Mouse (Mus musculus): ENCODE measurements at regions not wholly inside any gene's neighbourhood (a gene's known extent, or its start where the extent isn't known, plus 50 kb on each side); places are given as distances from the start of the nearest gene placed in this dataset.
A peak's percentile ranks its signal among the peaks of the same experiment; 100 is the strongest.

GRCm38 (mm10) chr11:113117179-113117898, 335.3 kb downstream of the Sox9 start:
- Histone ChIP-seq H3K27ac (no peak overlapping the region), H3K9ac (replicated peaks) (no peak overlapping the region), H3K36me3 (peaks cover 6% of the 10 kb centered on the region; the same call in 1 of the 2 replicates), H3K4me3 (replicated peaks) (no peak overlapping the region), H3K4me2 (no peak overlapping the region), H3K4me1 (replicated peaks) (peaks cover 44% of the 10 kb centered on the region), H3K9me3 (no peaks in the 10 kb centered on the region), H3K27me3 (no peaks in the 10 kb centered on the region)
- WGBS, result 92% methylated on average over 9 of the region's 9 CpGs
- ATAC-seq (ENCODE audit: insufficient number of reproducible peaks, insufficient read depth, low FRiP score, low TSS enrichment, low read depth), result no peak

GRCm38 (mm10) chr11:113120570-113120969, 338.5 kb downstream of the Sox9 start:
- peaks cover 32% of the 10 kb centered on the region for H3K4me1 ChIP-seq (replicated peaks)
- peak overlapping the region; percentile 88 for H3K27ac ChIP-seq
- H3K9me3 ChIP-seq, result no peaks in the 10 kb centered on the region
- no peak for ATAC-seq (ENCODE audit: insufficient number of reproducible peaks, insufficient read depth, low FRiP score, low TSS enrichment, low read depth)
- 26% methylated on average over 6 of the region's 6 CpGs for WGBS
- no peak overlapping the region for H3K9ac ChIP-seq (replicated peaks)
- peak overlapping the region; percentile 42 for H3K4me2 ChIP-seq
- no peaks in the 10 kb centered on the region for H3K27me3 ChIP-seq
- H3K36me3 ChIP-seq, result peaks cover 6% of the 10 kb centered on the region; the same call in 1 of the 2 replicates
- no peak overlapping the region for H3K4me3 ChIP-seq (replicated peaks)

- WGBS, result 23% methylated on average over 12 of the region's 12 CpGs
- Histone ChIP-seq H3K9me3 (no peaks in the 10 kb centered on the region), H3K4me1 (replicated peaks) (peaks cover 36% of the 10 kb centered on the region), H3K4me3 (replicated peaks) (no peak overlapping the region), H3K9ac (replicated peaks) (no peak overlapping the region), H3K4me2 (peak overlapping the region; percentile 42), H3K27ac (peak overlapping the region; percentile 88), H3K36me3 (peaks cover 14% of the 10 kb centered on the region; the same call in 1 of the 2 replicates), H3K27me3 (no peaks in the 10 kb centered on the region)
- ATAC-seq (ENCODE audit: insufficient number of reproducible peaks, insufficient read depth, low FRiP score, low TSS enrichment, low read depth), result peak; percentile 81; the same call in 1 of the 2 replicates
These were observed 339.3 kb downstream of the Sox9 start for GRCm38 (mm10) chr11:113121307-113121706.

- no peak; the same call in 1 of the 2 replicates for ATAC-seq (ENCODE audit: insufficient number of reproducible peaks, insufficient read depth, low FRiP score, low TSS enrichment, low read depth)
- 31% methylated on average over 9 of the region's 9 CpGs for WGBS
These were observed 340.1 kb downstream of the Sox9 start for GRCm38 (mm10) chr11:113122137-113122536.

GRCm38 (mm10) chr11:113122964-113123363, 340.9 kb downstream of the Sox9 start:
- Histone ChIP-seq H3K36me3 (peaks cover 12% of the 10 kb centered on the region; the same call in 1 of the 2 replicates), H3K4me2 (no peak overlapping the region), H3K27ac (no peak overlapping the region), H3K9me3 (no peaks in the 10 kb centered on the region), H3K27me3 (no peaks in the 10 kb centered on the region), H3K9ac (replicated peaks) (no peak overlapping the region), H3K4me1 (replicated peaks) (peaks cover 37% of the 10 kb centered on the region), H3K4me3 (replicated peaks) (no peak overlapping the region)
- ATAC-seq (ENCODE audit: insufficient number of reproducible peaks, insufficient read depth, low FRiP score, low TSS enrichment, low read depth), result no peak
- 70% methylated on average over 2 of the region's 2 CpGs for WGBS

More at GRCm38 (mm10) chr11:113122137-113122536, 340.1 kb downstream of the Sox9 start:
- no peak overlapping the region for H3K9ac ChIP-seq (replicated peaks)
- no peak overlapping the region for H3K4me3 ChIP-seq (replicated peaks)
- H3K27me3 ChIP-seq, result no peaks in the 10 kb centered on the region
- peak overlapping the region; percentile 17; the same call in 1 of the 2 replicates for H3K4me2 ChIP-seq
- H3K4me1 ChIP-seq (replicated peaks), result peaks cover 37% of the 10 kb centered on the region
- H3K27ac ChIP-seq, result peak overlapping the region; percentile 88
- no peaks in the 10 kb centered on the region for H3K9me3 ChIP-seq
- peaks cover 14% of the 10 kb centered on the region; the same call in 1 of the 2 replicates for H3K36me3 ChIP-seq

- Histone ChIP-seq H3K4me3 (replicated peaks) (no peak overlapping the region), H3K27ac (no peak overlapping the region), H3K27me3 (no peaks in the 10 kb centered on the region), H3K4me1 (replicated peaks) (peaks cover 27% of the 10 kb centered on the region), H3K9ac (replicated peaks) (no peak overlapping the region), H3K4me2 (no peak overlapping the region), H3K9me3 (no peaks in the 10 kb centered on the region), H3K36me3 (peaks cover 26% of the 10 kb centered on the region)
- no peak for ATAC-seq (ENCODE audit: insufficient number of reproducible peaks, insufficient read depth, low FRiP score, low TSS enrichment, low read depth)
- WGBS, result 83% methylated on average over 7 of the region's 7 CpGs
These were observed 343.8 kb downstream of the Sox9 start for GRCm38 (mm10) chr11:113125832-113126231.

GRCm38 (mm10) chr11:113129192-113129591, 347.2 kb downstream of the Sox9 start:
- H3K27ac ChIP-seq, result no peak overlapping the region
- H3K27me3 ChIP-seq, result no peaks in the 10 kb centered on the region
- no peak overlapping the region for H3K4me2 ChIP-seq
- peaks cover 15% of the 10 kb centered on the region for H3K4me1 ChIP-seq (replicated peaks)
- H3K36me3 ChIP-seq, result peaks cover 26% of the 10 kb centered on the region
- H3K9me3 ChIP-seq, result no peaks in the 10 kb centered on the region
- ATAC-seq (ENCODE audit: insufficient number of reproducible peaks, insufficient read depth, low FRiP score, low TSS enrichment, low read depth), result no peak
- H3K9ac ChIP-seq (replicated peaks), result no peak overlapping the region
- H3K4me3 ChIP-seq (replicated peaks), result no peak overlapping the region
- WGBS, result 92% methylated on average over 5 of the region's 5 CpGs

GRCm38 (mm10) chr11:113129975-113130374, 348.0 kb downstream of the Sox9 start:
- Histone ChIP-seq H3K4me2 (no peak overlapping the region), H3K27me3 (no peaks in the 10 kb centered on the region), H3K4me1 (replicated peaks) (peaks cover 15% of the 10 kb centered on the region), H3K9ac (replicated peaks) (no peak overlapping the region), H3K4me3 (replicated peaks) (no peak overlapping the region), H3K9me3 (no peaks in the 10 kb centered on the region), H3K36me3 (peaks cover 26% of the 10 kb centered on the region), H3K27ac (no peak overlapping the region)
- WGBS, result 95% methylated on average over 7 of the region's 7 CpGs
- no peak for ATAC-seq (ENCODE audit: insufficient number of reproducible peaks, insufficient read depth, low FRiP score, low TSS enrichment, low read depth)

GRCm38 (mm10) chr11:113132078-113133064, 350.3 kb downstream of the Sox9 start:
- no peak overlapping the region for H3K4me2 ChIP-seq
- no peak overlapping the region for H3K9ac ChIP-seq (replicated peaks)
- 78% methylated on average over 23 of the region's 23 CpGs for WGBS
- no peaks in the 10 kb centered on the region for H3K9me3 ChIP-seq
- no peak overlapping the region for H3K4me3 ChIP-seq (replicated peaks)
- ATAC-seq (ENCODE audit: insufficient number of reproducible peaks, insufficient read depth, low FRiP score, low TSS enrichment, low read depth), result no peak; the same call in 1 of the 2 replicates
- no peak overlapping the region for H3K27ac ChIP-seq
- peaks cover 11% of the 10 kb centered on the region for H3K4me1 ChIP-seq (replicated peaks)
- H3K36me3 ChIP-seq, result peaks cover 18% of the 10 kb centered on the region
- H3K27me3 ChIP-seq, result no peaks in the 10 kb centered on the region

- 96% methylated on average over 4 of the region's 4 CpGs for WGBS
- no peak overlapping the region for H3K27ac ChIP-seq
These were observed 351.4 kb downstream of the Sox9 start for GRCm38 (mm10) chr11:113133407-113133806.

GRCm38 (mm10) chr11:113135261-113135660, 353.2 kb downstream of the Sox9 start:
- peaks cover 11% of the 10 kb centered on the region for H3K4me1 ChIP-seq (replicated peaks)
- peaks cover 6% of the 10 kb centered on the region for H3K36me3 ChIP-seq
- 69% methylated on average over 5 of the region's 5 CpGs for WGBS
- H3K4me3 ChIP-seq (replicated peaks), result no peak overlapping the region
- H3K27ac ChIP-seq, result no peak overlapping the region
- H3K9me3 ChIP-seq, result no peaks in the 10 kb centered on the region
- no peak overlapping the region for H3K9ac ChIP-seq (replicated peaks)
- no peak overlapping the region for H3K4me2 ChIP-seq
- no peaks in the 10 kb centered on the region for H3K27me3 ChIP-seq
- no peak for ATAC-seq (ENCODE audit: insufficient number of reproducible peaks, insufficient read depth, low FRiP score, low TSS enrichment, low read depth)

More at GRCm38 (mm10) chr11:113133407-113133806, 351.4 kb downstream of the Sox9 start:
- Histone ChIP-seq H3K9ac (replicated peaks) (no peak overlapping the region), H3K9me3 (no peaks in the 10 kb centered on the region), H3K27me3 (no peaks in the 10 kb centered on the region), H3K4me3 (replicated peaks) (no peak overlapping the region), H3K4me1 (replicated peaks) (peaks cover 11% of the 10 kb centered on the region), H3K4me2 (no peak overlapping the region), H3K36me3 (peaks cover 13% of the 10 kb centered on the region)
- no peak for ATAC-seq (ENCODE audit: insufficient number of reproducible peaks, insufficient read depth, low FRiP score, low TSS enrichment, low read depth)
